Mouse (Mus musculus): ENCODE measurements at regions not wholly inside any gene's neighbourhood (a gene's known extent, or its start where the extent isn't known, plus 50 kb on each side); places are given as distances from the start of the nearest gene placed in this dataset.

- Histone ChIP-seq H3K27ac (ENCODE audit: control insufficient read depth, insufficient read depth, low read depth, low read length) (no peak overlapping the region), H3K36me3 (ENCODE audit: control insufficient read depth, insufficient read depth, low read length) (no peaks in the 10 kb centered on the region), H3K27me3 (ENCODE audit: control insufficient read depth, insufficient read depth, low read length) (no peaks in the 10 kb centered on the region), H3K4me3 (ENCODE audit: control insufficient read depth, low read depth, low read length) (no peak overlapping the region), H3K4me1 (ENCODE audit: control insufficient read depth, insufficient read depth, low read length) (no peaks in the 10 kb centered on the region; the same call in 1 of the 2 replicates)
- TF ChIP-seq CTCF (IDR thresholded peaks at IDR 0.05; ENCODE audit: control insufficient read depth, insufficient read depth, insufficient replicate concordance, low read depth, low read length): peak; percentile 74; the same call in 1 of the 2 replicates
- TF ChIP-seq POLR2A (IDR thresholded peaks at IDR 0.05; ENCODE audit: control insufficient read depth, low read depth, low read length): no peak
Measured at GRCm38 (mm10) chr11:20913598-20914296, 82.9 kb upstream of the Lgalsl start.

- Histone ChIP-seq H3K4me3 (ENCODE audit: control insufficient read depth, low read depth, low read length) (no peak overlapping the region), H3K27ac (ENCODE audit: control insufficient read depth, insufficient read depth, low read depth, low read length) (no peak overlapping the region), H3K4me1 (ENCODE audit: control insufficient read depth, insufficient read depth, low read length) (no peaks in the 10 kb centered on the region; the same call in 1 of the 2 replicates), H3K27me3 (ENCODE audit: control insufficient read depth, insufficient read depth, low read length) (no peaks in the 10 kb centered on the region), H3K36me3 (ENCODE audit: control insufficient read depth, insufficient read depth, low read length) (no peaks in the 10 kb centered on the region)
- TF ChIP-seq CTCF (IDR thresholded peaks at IDR 0.05; ENCODE audit: control insufficient read depth, insufficient read depth, insufficient replicate concordance, low read depth, low read length) (no peak), POLR2A (IDR thresholded peaks at IDR 0.05; ENCODE audit: control insufficient read depth, low read depth, low read length) (no peak)
Measured at GRCm38 (mm10) chr11:20914297-20914997, 83.6 kb upstream of the Lgalsl start.

- no peak for TF ChIP-seq POLR2A (IDR thresholded peaks at IDR 0.05; ENCODE audit: control insufficient read depth, low read depth, low read length)
- no peak for TF ChIP-seq CTCF (IDR thresholded peaks at IDR 0.05; ENCODE audit: control insufficient read depth, insufficient read depth, insufficient replicate concordance, low read depth, low read length)
- Histone ChIP-seq H3K36me3 (ENCODE audit: control insufficient read depth, insufficient read depth, low read length) (no peaks in the 10 kb centered on the region), H3K4me3 (ENCODE audit: control insufficient read depth, low read depth, low read length) (no peak overlapping the region), H3K4me1 (ENCODE audit: control insufficient read depth, insufficient read depth, low read length) (no peaks in the 10 kb centered on the region), H3K27ac (ENCODE audit: control insufficient read depth, insufficient read depth, low read depth, low read length) (no peak overlapping the region), H3K27me3 (ENCODE audit: control insufficient read depth, insufficient read depth, low read length) (no peaks in the 10 kb centered on the region)
Measured at GRCm38 (mm10) chr11:20915182-20915602, 84.3 kb upstream of the Lgalsl start.

DNA sequence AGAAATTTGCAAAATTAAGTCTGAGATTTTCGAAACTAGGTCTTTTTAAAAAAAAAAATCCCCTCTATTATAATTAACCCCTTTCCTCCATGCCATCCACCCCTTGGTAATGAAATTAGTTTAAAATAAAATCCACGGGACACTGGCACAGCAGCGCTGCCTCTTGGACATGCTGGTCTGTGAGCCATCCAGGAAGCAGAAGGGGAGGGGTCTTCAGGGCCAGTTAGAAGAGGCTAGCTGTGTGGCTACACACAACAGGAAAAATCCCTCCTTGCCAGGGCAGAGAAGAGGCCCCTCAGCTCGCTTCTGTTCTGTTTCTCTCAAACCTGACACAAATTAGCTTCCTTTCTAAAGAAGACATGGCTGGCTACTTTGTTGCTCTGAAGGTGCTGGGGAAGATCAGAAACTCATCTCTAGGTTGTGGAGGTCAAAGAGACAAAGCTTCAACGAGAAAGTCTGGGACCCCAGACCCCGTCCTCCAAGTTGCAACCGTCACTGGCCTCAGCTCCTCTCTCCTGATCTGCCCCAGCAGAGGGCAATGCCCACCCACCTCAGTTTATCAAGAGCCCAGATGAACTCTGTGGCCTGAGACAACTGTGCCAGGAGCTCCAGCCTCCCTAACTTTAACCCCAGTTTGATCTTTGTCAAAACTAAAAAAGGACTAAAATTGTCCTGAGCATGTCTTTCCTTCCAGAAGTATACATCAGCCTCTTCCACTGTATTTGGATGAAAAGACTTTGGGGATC lies 85.0 kb upstream of the Lgalsl start:
- no peak overlapping the region for H3K4me3 ChIP-seq (ENCODE audit: control insufficient read depth, low read depth, low read length)
- TF ChIP-seq CTCF (IDR thresholded peaks at IDR 0.05; ENCODE audit: control insufficient read depth, insufficient read depth, insufficient replicate concordance, low read depth, low read length): 0 out of 2 replicates have a peak, but pooled peaks have one; percentile 6
- TF ChIP-seq POLR2A (IDR thresholded peaks at IDR 0.05; ENCODE audit: control insufficient read depth, low read depth, low read length): no peak
- no peaks in the 10 kb centered on the region for H3K27me3 ChIP-seq (ENCODE audit: control insufficient read depth, insufficient read depth, low read length)
- H3K36me3 ChIP-seq (ENCODE audit: control insufficient read depth, insufficient read depth, low read length): no peaks in the 10 kb centered on the region
- no peaks in the 10 kb centered on the region for H3K4me1 ChIP-seq (ENCODE audit: control insufficient read depth, insufficient read depth, low read length)
- H3K27ac ChIP-seq (ENCODE audit: control insufficient read depth, insufficient read depth, low read depth, low read length): no peak overlapping the region

GRCm38 (mm10) chr11:20916473-20916911 lies 85.6 kb upstream of the Lgalsl start:
- H3K4me1 ChIP-seq (ENCODE audit: control insufficient read depth, insufficient read depth, low read length): no peaks in the 10 kb centered on the region
- H3K27ac ChIP-seq (ENCODE audit: control insufficient read depth, insufficient read depth, low read depth, low read length): no peak overlapping the region

DNA sequence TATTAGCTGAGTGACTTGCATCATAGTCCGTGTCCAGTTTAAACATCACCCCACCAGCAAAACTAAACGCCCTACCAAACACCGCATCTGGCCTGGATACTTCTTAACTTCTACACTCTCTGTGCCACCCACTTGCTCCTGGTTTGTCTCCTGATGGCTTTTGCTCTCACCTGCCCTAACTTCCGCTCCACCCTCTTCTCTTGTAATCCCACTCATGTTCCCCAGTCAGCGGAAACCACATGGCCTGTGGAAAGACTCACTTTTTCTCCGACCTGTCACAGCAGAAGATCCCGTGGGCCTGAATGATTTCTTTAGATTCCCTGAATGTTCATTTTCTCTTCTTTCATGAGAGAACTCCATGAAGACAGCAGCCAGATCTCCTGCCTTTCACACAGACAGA lies 86.1 kb upstream of the Lgalsl start:
- no peak for TF ChIP-seq CTCF (IDR thresholded peaks at IDR 0.05; ENCODE audit: control insufficient read depth, insufficient read depth, insufficient replicate concordance, low read depth, low read length)
- TF ChIP-seq POLR2A (IDR thresholded peaks at IDR 0.05; ENCODE audit: control insufficient read depth, low read depth, low read length): no peak
- Histone ChIP-seq H3K36me3 (ENCODE audit: control insufficient read depth, insufficient read depth, low read length) (no peaks in the 10 kb centered on the region), H3K27me3 (ENCODE audit: control insufficient read depth, insufficient read depth, low read length) (no peaks in the 10 kb centered on the region), H3K4me1 (ENCODE audit: control insufficient read depth, insufficient read depth, low read length) (no peaks in the 10 kb centered on the region), H3K4me3 (ENCODE audit: control insufficient read depth, low read depth, low read length) (no peak overlapping the region), H3K27ac (ENCODE audit: control insufficient read depth, insufficient read depth, low read depth, low read length) (no peak overlapping the region)

More at GRCm38 (mm10) chr11:20916473-20916911, 85.6 kb upstream of the Lgalsl start:
- no peak overlapping the region for H3K4me3 ChIP-seq (ENCODE audit: control insufficient read depth, low read depth, low read length)
- H3K27me3 ChIP-seq (ENCODE audit: control insufficient read depth, insufficient read depth, low read length): no peaks in the 10 kb centered on the region
- no peaks in the 10 kb centered on the region for H3K36me3 ChIP-seq (ENCODE audit: control insufficient read depth, insufficient read depth, low read length)
- TF ChIP-seq POLR2A (IDR thresholded peaks at IDR 0.05; ENCODE audit: control insufficient read depth, low read depth, low read length) (no peak), CTCF (IDR thresholded peaks at IDR 0.05; ENCODE audit: control insufficient read depth, insufficient read depth, insufficient replicate concordance, low read depth, low read length) (no peak)

- H3K27ac ChIP-seq (ENCODE audit: control insufficient read depth, insufficient read depth, low read depth, low read length): no peak overlapping the region
- H3K27me3 ChIP-seq (ENCODE audit: control insufficient read depth, insufficient read depth, low read length): no peaks in the 10 kb centered on the region
- no peaks in the 10 kb centered on the region for H3K4me1 ChIP-seq (ENCODE audit: control insufficient read depth, insufficient read depth, low read length)
- no peak overlapping the region for H3K4me3 ChIP-seq (ENCODE audit: control insufficient read depth, low read depth, low read length)
- TF ChIP-seq POLR2A (IDR thresholded peaks at IDR 0.05; ENCODE audit: control insufficient read depth, low read depth, low read length) (no peak), CTCF (IDR thresholded peaks at IDR 0.05; ENCODE audit: control insufficient read depth, insufficient read depth, insufficient replicate concordance, low read depth, low read length) (no peak)
- H3K36me3 ChIP-seq (ENCODE audit: control insufficient read depth, insufficient read depth, low read length): no peaks in the 10 kb centered on the region
Measured at GRCm38 (mm10) chr11:20917483-20917882, 86.6 kb upstream of the Lgalsl start.

Measured in testis, adult 2 months (tissue).